Mouse (Mus musculus): Measurements from ENCODE around the gene Inca1.

DNA sequence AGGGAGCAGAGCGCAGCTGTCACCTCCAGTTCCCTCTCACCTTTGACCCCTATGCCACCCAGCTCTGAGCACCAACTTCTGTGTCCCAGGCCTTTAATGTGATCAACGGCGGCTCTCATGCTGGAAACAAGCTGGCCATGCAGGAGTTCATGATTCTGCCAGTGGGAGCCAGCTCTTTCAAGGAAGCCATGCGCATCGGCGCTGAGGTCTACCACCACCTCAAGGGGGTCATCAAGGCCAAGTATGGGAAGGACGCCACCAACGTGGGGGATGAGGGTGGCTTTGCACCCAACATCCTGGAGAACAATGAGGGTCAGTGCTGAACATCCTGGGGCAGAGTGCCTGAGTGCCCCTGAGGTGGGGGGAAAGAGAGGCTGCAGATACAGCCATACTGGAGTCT lies 39.4 kb downstream of the Inca1 start:
- no peak for TF ChIP-seq CTCF (IDR thresholded peaks at IDR 0.05; ENCODE audit: borderline replicate concordance, insufficient read depth, low read depth, low read length)
- TF ChIP-seq POLR2A (IDR thresholded peaks at IDR 0.05; ENCODE audit: borderline replicate concordance, insufficient read depth, low read length): no peak

All from cerebellum, adult 2 months (tissue).